Comparison of ENCODE assay signal across 24 mouse cellular contexts in genomic region chr9:22495133-22495532, GRCm38 (mm10). TPM values are rescaled to one million over a fixed set of nuclear protein-coding genes. Genes with fewer than 3 reads are reported as not detected.
A peak's percentile ranks its signal among the peaks of the same experiment; 100 is the strongest.
DNase-seq lines count a peak whose midpoint lies in the region; ATAC-seq and TF ChIP-seq lines count a peak whose summit lies in the region.
"Had no signal": no experiment of that assay in that cellular context is flagged by ENCODE, and none has a peak within 500 bp of the region (broad histone marks: within the 10 kb centered on the region; RNA-seq: fewer than 3 reads in every experiment).

No protein-coding gene starts in this region.

- H3K27ac ChIP-seq in left cerebral cortex, adult 2 months: no peak overlapping the region
- H3K27ac ChIP-seq: hindbrain, embryonic 15.5 days; limb, embryonic 10.5 days; liver, embryonic 13.5 days; macrophage; midbrain, embryonic 12.5 days had no signal

- in situ Hi-C loops in Patski (cut with MboI; ENCODE audit: low pct_unique_long_range_greater_than_20kb): no loop called here

- H3K27me3 ChIP-seq in Patski: no peaks in the 10 kb centered on the region
- H3K27me3 ChIP-seq: hindbrain, embryonic 15.5 days; liver, embryonic 13.5 days; midbrain, embryonic 12.5 days had no signal

- CTCF ChIA-PET in Patski (lab: Charles Lee): interaction anchor here (1.0 kb wide), 1 partner anchor 10 kb away, joined by 3 read pairs; no protein-coding TSS in a partner anchor

- TF ChIP-seq CTCF in left cerebral cortex, adult 2 months (IDR thresholded peaks at IDR 0.05): peak; percentile 34
- TF ChIP-seq CTCF in Patski (IDR thresholded peaks at IDR 0.05): peak; percentile 54

- no peak overlapping the region for H3K4me3 ChIP-seq in left cerebral cortex, adult 2 months
- H3K4me3 ChIP-seq: hindbrain, embryonic 15.5 days; limb, embryonic 10.5 days; liver, embryonic 13.5 days; midbrain, embryonic 12.5 days had no signal

- DNase-seq in heart, adult 11 months: peak; percentile 28
- DNase-seq in heart, postnatal 10 days: no peak
- no peak for DNase-seq in left cerebral cortex, adult 2 months (ENCODE audit: extremely low spot score in 1 of 2, low spot score in 2 of 2)
- DNase-seq in left cerebral cortex, postnatal 36 days (ENCODE audit: low spot score in 2 of 2): no peak
- DNase-seq in A20 (ENCODE audit: low read depth, low spot score) (peak; percentile 3), Patski (ENCODE audit: low read depth, low spot score) (no peak)
- DNase-seq in ovary, postnatal 14 days (ENCODE audit: low spot score): no peak
- DNase-seq in cerebellum, adult 9-10 months: no peak
- DNase-seq: adrenal gland, adult 8-10 months; cerebellum, adult 2 months; kidney, adult 9 months; liver, embryonic 13.5 days; right cerebral cortex, postnatal 25 days had no signal

- ATAC-seq in Patski: no peak
- ATAC-seq: forebrain, embryonic 16.5 days had no signal

- intact Hi-C loops in heart, postnatal 10 days (cut with DNase I): no loop called here
- intact Hi-C loops in left cerebral cortex, adult 2 months (cut with DNase I): no loop called here
- intact Hi-C loops in left cerebral cortex, postnatal 36 days (cut with DNase I): no loop called here

- POLR2A ChIA-PET in Patski (lab: Charles Lee): no interaction called here

RNA-seq across cellular contexts. Expression of gene Bbs9, which starts 19.6 kb away (rescaled TPM):
- total RNA-seq in heart, postnatal 10 days (2021): 10 to 100 TPM; 17.5 to 18.7 TPM
- total RNA-seq in left cerebral cortex, adult 2 months (2021): 10 to 100 TPM; 27.7 to 29.5 TPM
- total RNA-seq in left cerebral cortex, postnatal 36 days (2021): 10 to 100 TPM; 36.7 to 37.6 TPM
- polyA plus RNA-seq in Patski (2021): 12.8 TPM

RNA-seq across cellular contexts. Expression of gene Rp9, which starts 25.6 kb away (rescaled TPM):
- total RNA-seq in heart, postnatal 10 days (2021): 10 to 100 TPM; 45.4 to 45.7 TPM
- total RNA-seq in left cerebral cortex, adult 2 months (2021): 10 to 100 TPM; 39.5 to 44.5 TPM
- total RNA-seq in left cerebral cortex, postnatal 36 days (2021): 10 to 100 TPM; 43.4 to 43.5 TPM
- 59.1 TPM for polyA plus RNA-seq in Patski (2021)

RNA-seq across cellular contexts. Expression of gene Gm17545, which starts 41.0 kb away (rescaled TPM):
- not detected for total RNA-seq in heart, postnatal 10 days (2021)
- not detected for total RNA-seq in left cerebral cortex, adult 2 months (2021)
- not detected for total RNA-seq in left cerebral cortex, postnatal 36 days (2021)
- polyA plus RNA-seq in Patski (2021): not detected
- total RNA-seq: adrenal gland, adult 8-10 months; common myeloid progenitor, adult 5-6 weeks; gastrocnemius, adult 8-10 months; heart, adult 8-10 months; heart, postnatal 25 days had no signal
- polyA plus RNA-seq: cerebellum, adult 2 months; embryonic facial prominence, embryonic 11.5 days; forebrain, embryonic 16.5 days; hindbrain, embryonic 15.5 days; limb, embryonic 10.5 days; liver, embryonic 13.5 days; macrophage; midbrain, embryonic 12.5 days; neural tube, embryonic 14.5 days had no signal

Comparison
In these comparisons a context has a peak if more than half of its experiments do, and no peak if none do; other contexts are left out.
1. DNase-seq: peak in heart, adult 11 months (single experiment) and A20 (single experiment); none in heart, postnatal 10 days (0 of 2), left cerebral cortex, adult 2 months (0 of 2), left cerebral cortex, postnatal 36 days (0 of 2), Patski (single experiment), ovary, postnatal 14 days (single experiment) and cerebellum, adult 9-10 months (single experiment).